Mouse (Mus musculus) embryonic facial prominence, embryonic 13.5 days (tissue): ENCODE results near the gene Olfr1105. TPM values are rescaled to one million over a fixed set of nuclear protein-coding genes. Genes with fewer than 3 reads are reported as not detected.

Experiments used
- ATAC-seq: fragments of 200-750 bp; cut with Nextera tagmentation; 2 replicates; pipeline ENCODE4 v1.8.0; 2017; ENCODE audit warnings: low read depth; ENCODE audit not compliant: insufficient number of reproducible peaks, insufficient read depth, low FRiP score, low TSS enrichment
- H3K27ac ChIP-seq: fragments of 300-500 bp; sonication (generic); 2 replicates; pipeline ENCODE4 v1.5.1; 2015; ENCODE audit warnings: moderate library complexity, mild to moderate bottlenecking, inconsistent platforms
- H3K27me3 ChIP-seq: fragments of 300-500 bp; sonication (generic); 2 replicates; pipeline ENCODE4 v1.6.1; 2015; ENCODE audit warnings: mild to moderate bottlenecking, inconsistent platforms
- H3K36me3 ChIP-seq: fragments of 300-500 bp; sonication (generic); 2 replicates; pipeline ENCODE4 v1.6.1; 2015; ENCODE audit warnings: mild to moderate bottlenecking, inconsistent platforms
- H3K4me1 ChIP-seq: fragments of 300-500 bp; sonication (generic); 2 replicates; pipeline ENCODE4 v1.6.1; 2015; ENCODE audit warnings: inconsistent platforms
- H3K4me2 ChIP-seq: fragments of 300-500 bp; sonication (generic); 2 replicates; pipeline ENCODE4 v1.6.1; 2015; ENCODE audit warnings: moderate library complexity, mild to moderate bottlenecking, inconsistent platforms
- H3K4me3 ChIP-seq: fragments of 300-500 bp; sonication (generic); 2 replicates; pipeline ENCODE4 v1.5.1; 2015; ENCODE audit warnings: mild to moderate bottlenecking, inconsistent platforms
- H3K9ac ChIP-seq: fragments of 300-500 bp; sonication (generic); 2 replicates; pipeline ENCODE4 v1.6.1; 2015; ENCODE audit warnings: mild to moderate bottlenecking, inconsistent platforms
- H3K9me3 ChIP-seq: fragments of 300-500 bp; sonication (generic); 2 replicates; pipeline ENCODE4 v1.6.1; 2016; ENCODE audit warnings: inconsistent platforms
- WGBS: fragments of 180-500 bp; shearing (Covaris S2); methylation state at CpG from one replicate; pipeline ENCODE4 v1.1.7; 2015; ENCODE audit warnings: mixed read lengths; 5-methylcytosine and 5-hydroxymethylcytosine counted together
- polyA plus RNA-seq: library from polyadenylated mRNA; unstranded; fragments of >200 nt; fragmentation: Nextera tagmentation; extraction: Ambion mirVana; gene quantifications from 2 replicates; pipeline ENCODE4 v1.2.1, GENCODE M21; 2015

Olfr1105 gene
- not detected in 2 replicates for polyA plus RNA-seq

GRCm38 (mm10) chr2:87036431-87036830 is at the start of gene Olfr1105:
TSS of gene Olfr1105 (minus strand) at chr2:87036531.
- Histone ChIP-seq H3K4me1 (no peaks in the 10 kb centered on the region), H3K9me3 (no peaks in the 10 kb centered on the region), H3K4me3 (no peak within 1 kb of the TSS), H3K4me2 (no peak within 1 kb of the TSS), H3K27me3 (no peaks in the 10 kb centered on the region), H3K27ac (no peak within 1 kb of the TSS), H3K9ac (no peak within 1 kb of the TSS), H3K36me3 (no peaks in the 10 kb centered on the region)
- ATAC-seq: no peak

GRCm38 (mm10) chr2:87075717-87076116 is 39.4 kb upstream of the Olfr1105 start, which contains the start of gene Olfr1107:
TSS of gene Olfr1107 (minus strand) at chr2:87075817.
- WGBS: 93% methylated on average over 1 of the region's 1 CpGs
- Histone ChIP-seq H3K4me3 (no peak within 1 kb of the TSS), H3K9me3 (no peaks in the 10 kb centered on the region), H3K4me1 (no peaks in the 10 kb centered on the region), H3K27ac (no peak within 1 kb of the TSS), H3K4me2 (no peak within 1 kb of the TSS), H3K36me3 (no peaks in the 10 kb centered on the region), H3K27me3 (no peaks in the 10 kb centered on the region), H3K9ac (no peak within 1 kb of the TSS)
- ATAC-seq: no peak

GRCm38 (mm10) chr2:87052173-87052572 is 15.8 kb upstream of the Olfr1105 start, which contains the start of gene Olfr1106:
TSS of gene Olfr1106 (minus strand) at chr2:87052273.
- Histone ChIP-seq H3K4me2 (no peak within 1 kb of the TSS), H3K9me3 (no peaks in the 10 kb centered on the region), H3K27me3 (no peaks in the 10 kb centered on the region), H3K4me3 (no peak within 1 kb of the TSS), H3K4me1 (no peaks in the 10 kb centered on the region), H3K36me3 (no peaks in the 10 kb centered on the region), H3K9ac (no peak within 1 kb of the TSS), H3K27ac (no peak within 1 kb of the TSS)
- 73% methylated on average over 1 of the region's 1 CpGs for WGBS
- no peak for ATAC-seq

- no peak within 1 kb of the TSS for H3K27ac ChIP-seq
- H3K27me3 ChIP-seq: no peaks in the 10 kb centered on the region
- no peak for ATAC-seq
- H3K9ac ChIP-seq: no peak within 1 kb of the TSS
- H3K4me1 ChIP-seq: no peaks in the 10 kb centered on the region
- H3K9me3 ChIP-seq: no peaks in the 10 kb centered on the region
- H3K36me3 ChIP-seq: no peaks in the 10 kb centered on the region
- H3K4me3 ChIP-seq: no peak within 1 kb of the TSS
- WGBS: 73% methylated on average over 1 of the region's 1 CpGs
- no peak within 1 kb of the TSS for H3K4me2 ChIP-seq
Observed at GRCm38 (mm10) chr2:87026980-87027379, 9.4 kb downstream of the Olfr1105 start, which contains the start of gene Olfr1104. TSS of gene Olfr1104 (minus strand) at chr2:87027080.

- no peak for ATAC-seq
- Histone ChIP-seq H3K4me1 (no peaks in the 10 kb centered on the region), H3K36me3 (no peaks in the 10 kb centered on the region), H3K4me3 (no peak within 1 kb of the TSS), H3K4me2 (no peak within 1 kb of the TSS), H3K9ac (no peak within 1 kb of the TSS), H3K9me3 (no peaks in the 10 kb centered on the region), H3K27ac (no peak within 1 kb of the TSS), H3K27me3 (no peaks in the 10 kb centered on the region)
Observed at GRCm38 (mm10) chr2:86998098-86998497, 38.2 kb downstream of the Olfr1105 start, which contains the start of gene Olfr1102. TSS of gene Olfr1102 (plus strand) at chr2:86998398.

- no peaks in the 10 kb centered on the region for H3K27me3 ChIP-seq
- ATAC-seq: no peak
- no peaks in the 10 kb centered on the region for H3K4me1 ChIP-seq
- H3K4me2 ChIP-seq: no peak within 1 kb of the TSS
- H3K9ac ChIP-seq: no peak within 1 kb of the TSS
- H3K4me3 ChIP-seq: no peak within 1 kb of the TSS
- 73% methylated on average over 3 of the region's 3 CpGs for WGBS
- no peaks in the 10 kb centered on the region for H3K9me3 ChIP-seq
- no peaks in the 10 kb centered on the region for H3K36me3 ChIP-seq
- H3K27ac ChIP-seq: no peak within 1 kb of the TSS
Observed at GRCm38 (mm10) chr2:86991121-86991520, 45.2 kb downstream of the Olfr1105 start, which contains the start of gene Olfr1101. TSS of gene Olfr1101 (minus strand) at chr2:86991221.

Other genes with a start within 250 kb of the Olfr1105 start
- gene Olfr141, start 226.5 kb downstream of the Olfr1105 start, polyA plus RNA-seq: not detected in 2 replicates
- not detected in 2 replicates for gene Olfr1094, start 211.9 kb downstream of the Olfr1105 start, polyA plus RNA-seq
- gene Olfr1095, start 184.8 kb downstream of the Olfr1105 start, polyA plus RNA-seq: not detected in 2 replicates
- gene Gm13723, start 161.7 kb downstream of the Olfr1105 start, polyA plus RNA-seq: not detected in 2 replicates
- gene Olfr1097, start 144.3 kb downstream of the Olfr1105 start, polyA plus RNA-seq: not detected in 2 replicates
- gene Olfr1098, start 112.0 kb downstream of the Olfr1105 start, polyA plus RNA-seq: not detected in 2 replicates
- gene Olfr1099, start 75.8 kb downstream of the Olfr1105 start, polyA plus RNA-seq: not detected in 2 replicates
- not detected in 2 replicates for gene Olfr1100, start 56.6 kb downstream of the Olfr1105 start, polyA plus RNA-seq
- not detected in 2 replicates for gene Olfr1101, start 45.3 kb downstream of the Olfr1105 start, polyA plus RNA-seq
- gene Olfr1102, start 38.1 kb downstream of the Olfr1105 start, polyA plus RNA-seq: not detected in 2 replicates
- gene Olfr1104, start 9.5 kb downstream of the Olfr1105 start, polyA plus RNA-seq: not detected in 2 replicates
- gene Olfr1106, start 15.7 kb upstream of the Olfr1105 start, polyA plus RNA-seq: not detected in 2 replicates
- gene Olfr1107, start 39.3 kb upstream of the Olfr1105 start, polyA plus RNA-seq: not detected in 2 replicates
- gene Olfr1109, start 59.5 kb upstream of the Olfr1105 start, polyA plus RNA-seq: not detected in 2 replicates
- not detected in 2 replicates for gene Olfr259, start 78.0 kb upstream of the Olfr1105 start, polyA plus RNA-seq
- 0.08 TPM in 1 of 2 replicates, not detected in the other for gene Olfr1110, start 103.8 kb upstream of the Olfr1105 start, polyA plus RNA-seq
- not detected in 2 replicates for gene Olfr1111, start 116.1 kb upstream of the Olfr1105 start, polyA plus RNA-seq
- not detected in 2 replicates for gene Olfr1112, start 151.3 kb upstream of the Olfr1105 start, polyA plus RNA-seq
- gene Olfr1113, start 172.4 kb upstream of the Olfr1105 start, polyA plus RNA-seq: not detected in 2 replicates
- not detected in 2 replicates for gene Olfr1115, start 211.5 kb upstream of the Olfr1105 start, polyA plus RNA-seq
- gene Olfr1116, start 231.0 kb upstream of the Olfr1105 start, polyA plus RNA-seq: not detected in 2 replicates